Mouse (Mus musculus) frontal cortex, postnatal 36 days (tissue): ENCODE results near the gene Dnajc12.
"Not testable (repeated sequence)": the region's sequence is repeated elsewhere in the genome, so short reads cannot be mapped to it uniquely, and the experiment has no call there.

Experiments
- DNase-seq, 2 experiments: peaks; one replicate each; pipeline ENCODE4 v3.0.0; 2022; ENCODE audit warnings: low spot score in 2 of 2

The Dnajc12 gene

DNA sequence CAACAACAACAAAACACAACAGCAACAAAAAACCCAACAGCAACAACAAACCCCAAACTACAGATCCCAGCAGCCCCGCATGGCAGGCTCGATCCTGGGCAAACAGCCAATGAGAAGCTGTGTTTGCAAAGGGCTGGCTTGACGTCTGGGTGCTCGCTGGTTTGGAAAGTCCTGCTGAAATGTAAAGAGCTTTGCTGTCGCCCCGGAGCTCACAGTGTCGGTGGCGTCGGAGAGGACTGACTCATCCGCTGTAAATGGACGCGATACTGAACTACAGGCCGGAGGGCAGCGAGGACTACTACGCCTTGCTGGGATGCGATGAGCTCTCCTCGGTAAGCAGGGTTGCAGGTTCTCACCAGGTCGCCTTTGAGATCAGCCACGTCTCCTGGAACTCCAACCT is 4.2 kb downstream of the Dnajc12 start:
- DNase-seq = peak; percentile 81 to 90

GRCm38 (mm10) chr10:63386991-63387390 is 4.7 kb downstream of the Dnajc12 start:
- DNase-seq = no peak

DNA sequence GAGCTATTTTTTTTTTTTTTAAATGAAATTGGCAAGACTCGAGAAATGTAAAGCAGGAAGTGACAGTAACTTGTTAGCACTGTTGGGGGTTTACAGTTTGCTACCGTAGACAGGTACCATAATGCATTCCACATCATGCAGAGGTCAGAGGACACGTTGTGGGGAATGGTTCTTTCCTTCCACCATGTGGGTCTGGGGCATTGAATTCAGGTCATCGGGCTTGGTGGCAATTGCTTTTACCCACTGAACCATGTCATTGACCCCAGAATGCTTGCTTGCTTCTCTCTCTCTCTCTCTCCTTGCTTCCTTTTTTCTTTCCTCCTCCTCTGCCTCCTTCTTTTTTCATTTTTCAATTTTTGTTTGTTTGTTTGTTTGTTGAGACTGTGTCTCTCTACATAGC is 6.7 kb downstream of the Dnajc12 start:
- no peak for DNase-seq

DNA sequence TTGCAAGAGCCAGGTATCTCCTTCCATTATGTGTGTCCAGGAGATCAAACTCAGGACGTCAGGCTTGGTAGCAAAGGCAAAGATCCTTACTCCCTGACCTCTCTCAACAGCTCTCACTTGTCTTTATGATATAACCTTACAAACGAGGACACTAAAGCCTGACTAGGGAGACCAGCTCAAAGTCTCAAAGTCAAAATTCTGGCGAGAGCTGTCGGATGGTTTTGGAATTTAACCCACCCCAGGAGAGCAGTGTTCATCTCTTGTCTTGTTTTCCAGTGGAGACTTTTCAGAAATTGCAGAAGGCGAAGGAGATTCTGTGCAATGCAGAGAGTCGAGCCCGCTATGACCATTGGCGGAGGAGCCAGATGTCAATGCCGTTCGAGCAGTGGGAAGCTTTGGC is 14.7 kb downstream of the Dnajc12 start:
- no peak for DNase-seq

- no peak for DNase-seq
Observed at GRCm38 (mm10) chr10:63402731-63403504, 20.7 kb downstream of the Dnajc12 start.

GRCm38 (mm10) chr10:63403636-63404035 is 21.4 kb downstream of the Dnajc12 start:
- DNase-seq = no peak

- DNase-seq = no peak
Observed at GRCm38 (mm10) chr10:63410162-63410956, 28.1 kb downstream of the Dnajc12 start.

DNA sequence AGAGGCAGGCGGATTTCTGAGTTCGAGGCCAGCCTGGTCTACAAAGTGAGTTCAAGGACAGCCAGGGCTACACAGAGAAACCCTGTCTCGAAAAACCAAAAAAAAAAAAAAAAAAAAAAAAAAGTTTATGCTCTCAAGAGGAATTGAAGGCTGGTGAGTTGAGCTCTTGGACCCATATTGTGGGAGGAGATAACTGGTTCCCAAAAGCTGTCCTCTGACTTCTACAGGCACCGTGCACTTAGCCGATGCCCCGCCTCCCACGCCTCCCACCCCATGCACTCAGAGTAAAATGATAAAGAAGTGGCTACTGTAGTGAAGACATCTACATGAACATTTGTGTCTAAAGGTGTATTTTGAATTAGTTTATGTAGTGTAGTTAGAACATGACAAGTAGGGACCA is 29.4 kb downstream of the Dnajc12 start:
- DNase-seq = not testable (repeated sequence)

DNA sequence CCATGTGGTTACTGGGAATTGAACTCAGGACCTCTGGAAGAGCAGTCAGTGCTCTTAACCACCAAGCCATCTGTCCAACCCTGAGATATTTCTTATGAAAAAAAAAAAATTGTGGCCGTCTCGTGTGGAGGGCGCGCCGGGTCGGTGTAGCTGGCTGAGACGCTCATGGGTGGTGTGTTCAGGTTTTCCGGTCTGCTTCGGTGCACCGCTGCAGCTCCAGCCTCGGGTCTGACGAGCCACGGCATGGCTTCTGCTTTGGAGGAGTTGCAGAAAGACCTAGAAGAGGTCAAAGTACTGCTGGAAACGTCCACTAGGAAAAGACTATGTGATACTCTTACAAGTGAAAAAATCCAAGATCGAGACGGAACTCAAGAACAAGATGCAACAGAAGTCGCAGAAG is 30.5 kb downstream of the Dnajc12 start:
- DNase-seq = no peak

- DNase-seq = no peak
Observed at GRCm38 (mm10) chr10:63415287-63415686, 33.0 kb downstream of the Dnajc12 start.

- no peak for DNase-seq
Observed at GRCm38 (mm10) chr10:63415850-63416249, 33.6 kb downstream of the Dnajc12 start.

DNA sequence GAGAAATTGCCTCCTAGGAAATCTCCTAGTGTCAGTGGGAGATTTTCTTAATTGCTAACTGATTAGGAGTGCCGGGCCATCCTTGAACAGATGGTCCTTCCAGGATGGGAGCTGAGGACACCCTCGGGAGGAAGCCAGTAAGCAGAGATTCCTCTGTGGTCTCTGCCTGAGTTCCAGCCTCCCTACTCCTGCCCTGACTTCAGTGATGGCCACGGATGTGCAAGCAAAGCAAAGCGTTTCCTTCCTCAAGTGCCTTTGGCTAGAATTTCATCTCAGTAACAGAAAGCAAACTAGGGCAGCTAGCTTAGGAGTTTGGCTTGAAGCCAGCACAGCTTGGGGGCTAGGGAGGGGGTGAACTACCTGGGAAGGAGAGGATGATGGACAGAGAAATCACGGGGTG is 34.8 kb downstream of the Dnajc12 start:
- no peak for DNase-seq

GRCm38 (mm10) chr10:63421739-63422735 is 39.8 kb downstream of the Dnajc12 start, which contains the start of gene Gm7075:
Gm7075 (minus strand) TSS chr10:63421789.
- peak; percentile 18 to 24 for DNase-seq

DNA sequence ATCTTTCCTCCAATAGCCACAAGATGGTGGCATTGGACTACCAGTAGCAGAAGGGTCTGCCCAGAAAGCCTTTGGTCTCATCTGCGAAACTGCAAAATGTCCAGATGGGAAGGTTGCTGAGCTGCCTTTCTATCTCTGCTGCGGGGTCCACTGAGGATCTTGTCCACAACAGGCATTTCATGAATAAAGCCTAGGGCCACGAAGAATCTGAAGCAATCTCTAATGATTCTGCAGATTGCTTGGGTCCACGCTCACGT is 40.4 kb downstream of the Dnajc12 start:
- no peak for DNase-seq

- DNase-seq = no peak
Observed at GRCm38 (mm10) chr10:63423591-63424474, 41.6 kb downstream of the Dnajc12 start.

GRCm38 (mm10) chr10:63424475-63424814 is 42.2 kb downstream of the Dnajc12 start:
- DNase-seq = peak in 1 of 2 experiments; percentile 37

DNA sequence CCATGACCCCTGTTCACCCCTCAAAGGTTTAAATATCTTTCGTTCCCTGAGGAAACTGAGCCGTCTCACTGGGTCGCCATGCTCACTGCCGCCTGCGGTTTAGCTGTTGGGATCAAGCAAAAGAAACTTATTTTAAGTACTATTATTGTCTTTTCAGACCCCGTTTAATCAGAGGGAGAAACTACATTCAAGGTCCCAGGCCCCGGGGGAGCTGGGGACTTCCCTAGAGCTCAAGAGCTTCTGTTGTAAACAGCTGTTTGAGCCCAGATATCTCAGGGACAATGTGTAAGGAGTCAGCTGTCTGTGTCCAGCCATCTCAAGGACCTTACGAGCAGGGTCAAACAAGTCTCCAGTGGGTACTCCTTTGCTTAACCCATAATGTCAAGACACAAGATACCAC is 44.9 kb downstream of the Dnajc12 start:
- DNase-seq = no peak

- peak; percentile 43 to 46 for DNase-seq
Observed at GRCm38 (mm10) chr10:63428243-63429022, 46.2 kb downstream of the Dnajc12 start.

DNA sequence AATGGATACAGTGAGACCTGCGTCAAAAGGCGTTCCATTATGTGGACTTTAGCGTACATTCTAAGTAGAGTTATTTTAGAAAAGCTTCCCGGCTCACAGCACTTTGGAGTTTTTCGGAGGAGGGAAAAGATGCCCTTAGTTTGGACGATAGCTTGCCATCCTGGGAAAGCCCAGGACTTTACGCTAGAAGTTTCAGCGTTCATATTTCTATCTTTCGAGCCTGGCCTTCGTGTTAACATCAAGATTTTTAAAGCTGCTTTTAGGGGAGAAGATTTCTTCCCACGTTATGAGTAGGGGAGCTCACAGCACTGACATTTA is 46.7 kb downstream of the Dnajc12 start:
- DNase-seq = no peak

- peak; percentile 100 for DNase-seq
Observed at GRCm38 (mm10) chr10:63429380-63429779, 47.1 kb downstream of the Dnajc12 start.
